Mouse (Mus musculus) bone marrow macrophage, adult 2 months (primary cell): Measurements from ENCODE around the gene Ltbp2. TPM values are rescaled to one million over a fixed set of nuclear protein-coding genes. Genes with fewer than 3 reads are reported as not detected.

ENCODE experiments used
- H3K27ac ChIP-seq: 2 replicates; pipeline ENCODE4 v1.5.1; 2012; ENCODE audit warnings: low read depth, low read length; ENCODE audit not compliant: insufficient read depth
- H3K4me1 ChIP-seq: 2 replicates; pipeline ENCODE4 v1.6.1; 2012; ENCODE audit warnings: low read length; ENCODE audit not compliant: control insufficient read depth, insufficient read depth
- H3K4me3 ChIP-seq: 2 replicates; pipeline ENCODE4 v1.5.1; 2012; ENCODE audit warnings: mild to moderate bottlenecking, low read length, moderate library complexity; ENCODE audit not compliant: insufficient read depth
- CTCF ChIP-seq: IDR thresholded peaks from 2 replicates; pipeline ENCODE4 v1.5.1; 2012; ENCODE audit warnings: low read depth, mild to moderate bottlenecking, low read length, moderate library complexity
- POLR2A ChIP-seq: IDR thresholded peaks from 2 replicates; pipeline ENCODE4 v1.6.1; 2012; ENCODE audit warnings: mild to moderate bottlenecking, low read depth, low read length, borderline replicate concordance
- polyA plus RNA-seq: library from polyadenylated mRNA; stranded (reverse); fragments of >200 nt; gene quantifications from 2 replicates; pipeline ENCODE4 v1.2.4, GENCODE M21; 2012; ENCODE audit not compliant: missing spikeins, insufficient read depth, insufficient read length

The Ltbp2 gene
- polyA plus RNA-seq, result 1.1 TPM in 2 replicates

DNA sequence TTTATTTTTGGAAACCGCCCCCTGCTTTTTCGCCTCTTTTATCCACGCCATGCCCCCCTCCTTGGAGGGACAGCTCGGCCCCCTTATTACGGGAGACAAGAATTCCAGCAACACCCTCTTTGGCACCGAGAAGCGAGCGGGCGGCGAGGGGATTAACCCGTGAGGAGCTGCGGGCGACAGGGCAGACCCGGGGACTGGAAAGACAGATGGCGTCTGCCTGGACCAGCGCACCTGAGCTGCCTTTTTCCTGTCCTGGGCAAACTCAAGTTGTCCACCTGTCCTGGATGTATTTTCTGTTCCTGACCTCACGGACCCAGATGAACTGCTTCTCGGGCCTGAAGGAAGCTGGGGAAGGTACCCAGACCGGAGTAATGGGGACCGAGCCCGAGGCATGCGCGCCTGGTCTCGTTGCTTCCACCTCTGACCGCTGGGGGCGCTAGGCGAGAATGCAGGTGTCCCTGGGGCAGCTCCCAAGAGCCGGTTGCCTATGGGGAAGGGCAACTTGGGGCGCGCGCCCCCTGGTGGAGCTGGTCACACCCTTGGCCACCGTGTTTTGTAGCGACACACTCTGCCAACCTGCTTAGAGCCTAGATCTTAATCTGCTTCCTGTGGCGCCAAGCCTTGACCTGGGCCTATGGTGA, at the start of gene Ltbp2:
Ltbp2 (minus strand) TSS at position 52 of the 641 bp plus-strand sequence.
- Histone ChIP-seq H3K27ac (no peak within 1 kb of the TSS), H3K4me1 (peaks cover 4% of the 10 kb centered on the region), H3K4me3 (peak within 1 kb of the TSS; percentile 55)
- TF ChIP-seq POLR2A (no peak), CTCF (peak; percentile 91)

DNA sequence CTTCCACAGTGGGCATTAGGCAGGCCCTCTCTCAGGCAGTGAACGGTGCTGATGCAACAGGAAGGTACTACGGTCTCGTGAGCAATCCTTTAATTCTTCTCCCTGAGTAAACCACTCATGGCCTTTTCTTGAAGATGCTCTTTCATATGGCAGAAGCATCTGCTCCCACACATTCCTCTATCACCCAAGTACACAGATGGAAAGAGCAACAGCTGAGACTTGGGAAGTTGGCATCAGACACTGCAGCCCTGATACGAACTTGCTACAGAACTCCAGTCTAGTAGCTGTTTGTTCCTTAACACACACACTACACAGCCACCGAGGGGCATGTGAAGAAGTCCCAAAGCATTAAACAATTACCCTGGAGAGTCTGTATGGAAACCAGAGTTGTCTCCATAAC, 48.0 kb upstream of the Ltbp2 start:
- 0 out of 2 replicates have a peak, but pooled peaks cover 2% of the 10 kb centered on the region for H3K4me1 ChIP-seq
- no peak overlapping the region for H3K4me3 ChIP-seq
- TF ChIP-seq CTCF (no peak), POLR2A (no peak)
- H3K27ac ChIP-seq, result no peak overlapping the region

DNA sequence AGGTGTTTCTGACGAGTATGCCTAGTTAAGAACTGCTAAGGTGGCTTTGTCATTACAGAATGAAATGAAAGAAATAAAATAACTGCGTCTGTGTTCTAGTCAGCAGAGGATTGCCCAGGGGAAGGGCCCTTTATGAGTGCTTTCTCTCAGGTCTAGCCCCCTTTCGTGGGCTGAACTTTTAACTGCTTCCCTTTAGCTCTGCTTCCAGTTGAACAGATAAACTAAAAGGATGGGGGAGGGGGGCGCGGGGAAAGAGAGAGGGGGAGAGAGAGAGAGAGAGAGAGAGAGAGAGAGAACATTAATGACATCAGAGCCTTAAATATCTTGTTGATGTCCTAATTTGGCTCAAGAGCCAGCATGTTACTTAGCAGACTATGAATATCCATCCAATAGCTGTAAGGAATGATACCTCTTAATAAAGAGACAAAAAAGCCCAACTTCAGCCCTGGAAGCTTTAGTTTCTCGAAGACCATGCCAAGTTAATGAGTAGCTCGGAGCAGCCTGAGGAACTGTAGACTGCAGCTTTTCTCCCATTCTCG, 45.6 kb upstream of the Ltbp2 start:
- TF ChIP-seq POLR2A (no peak), CTCF (no peak)
- H3K4me1 ChIP-seq, result no peaks in the 10 kb centered on the region
- H3K27ac ChIP-seq, result no peak overlapping the region
- no peak overlapping the region for H3K4me3 ChIP-seq

DNA sequence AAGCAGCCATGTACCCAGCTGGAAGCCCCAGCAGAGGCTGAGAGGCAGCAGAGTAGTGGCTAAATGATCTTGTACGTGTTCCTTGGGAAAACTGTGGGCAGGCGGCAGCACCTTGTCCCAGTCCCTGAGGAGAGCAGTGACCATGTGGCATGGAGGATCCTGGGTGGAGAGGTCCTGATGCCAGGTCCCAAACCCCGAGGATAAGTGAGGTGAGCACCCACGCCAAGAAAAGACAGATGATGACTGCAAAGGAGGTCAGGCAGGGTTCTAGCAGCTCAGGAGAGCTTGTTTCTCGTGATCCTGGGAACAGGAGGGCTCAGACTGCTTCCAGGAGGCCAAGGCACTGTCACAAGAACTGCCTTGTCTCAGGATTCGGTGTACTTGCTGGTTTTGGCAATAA, 42.5 kb upstream of the Ltbp2 start:
- peaks cover 6% of the 10 kb centered on the region; the same call in 1 of the 2 replicates for H3K4me1 ChIP-seq
- TF ChIP-seq CTCF (no peak), POLR2A (no peak)
- H3K4me3 ChIP-seq, result no peak overlapping the region
- no peak overlapping the region for H3K27ac ChIP-seq

DNA sequence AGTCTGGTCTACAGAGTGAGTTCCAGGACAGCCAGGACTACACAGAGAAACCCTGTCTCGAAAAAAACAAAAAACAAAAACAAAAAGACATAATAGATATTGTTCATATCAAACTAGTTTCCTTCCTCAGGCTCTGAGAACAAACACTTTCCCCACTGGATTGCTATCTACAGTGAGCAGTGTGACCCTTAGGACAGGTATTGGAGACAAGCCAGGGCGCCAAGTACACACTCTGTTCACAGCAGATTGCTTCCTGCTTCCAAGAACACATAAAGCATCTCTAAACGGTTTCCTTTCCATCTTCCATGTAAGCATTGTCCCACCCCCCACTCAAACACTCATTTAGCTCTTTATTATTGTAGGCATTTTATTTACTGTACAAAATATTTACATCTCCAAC, 41.5 kb upstream of the Ltbp2 start:
- no peak for TF ChIP-seq POLR2A
- no peak for TF ChIP-seq CTCF
- Histone ChIP-seq H3K27ac (no peak overlapping the region), H3K4me3 (no peak overlapping the region), H3K4me1 (peaks cover 6% of the 10 kb centered on the region; the same call in 1 of the 2 replicates)

DNA sequence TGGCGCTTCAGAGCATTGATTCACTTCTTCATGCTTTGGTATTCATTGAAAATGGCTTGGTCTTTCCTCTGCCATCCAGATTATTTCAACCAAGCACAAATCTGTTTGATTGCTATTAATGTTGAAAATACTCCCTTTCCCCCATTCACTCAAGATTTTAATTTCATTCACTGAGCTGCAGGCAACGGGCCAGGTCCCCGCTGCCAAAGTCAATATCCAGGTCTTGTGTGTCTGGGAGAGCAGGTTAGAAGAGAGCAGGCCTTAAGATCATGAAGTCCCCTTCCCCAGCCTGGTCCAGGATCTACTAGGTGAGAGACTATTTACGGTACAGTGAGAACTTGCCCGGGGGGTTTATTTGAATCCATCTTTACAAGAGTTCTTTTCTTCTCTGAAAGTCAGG, 38.6 kb upstream of the Ltbp2 start:
- H3K4me1 ChIP-seq, result peaks cover 6% of the 10 kb centered on the region; the same call in 1 of the 2 replicates
- TF ChIP-seq CTCF (no peak), POLR2A (no peak)
- H3K4me3 ChIP-seq, result no peak overlapping the region
- H3K27ac ChIP-seq, result no peak overlapping the region

DNA sequence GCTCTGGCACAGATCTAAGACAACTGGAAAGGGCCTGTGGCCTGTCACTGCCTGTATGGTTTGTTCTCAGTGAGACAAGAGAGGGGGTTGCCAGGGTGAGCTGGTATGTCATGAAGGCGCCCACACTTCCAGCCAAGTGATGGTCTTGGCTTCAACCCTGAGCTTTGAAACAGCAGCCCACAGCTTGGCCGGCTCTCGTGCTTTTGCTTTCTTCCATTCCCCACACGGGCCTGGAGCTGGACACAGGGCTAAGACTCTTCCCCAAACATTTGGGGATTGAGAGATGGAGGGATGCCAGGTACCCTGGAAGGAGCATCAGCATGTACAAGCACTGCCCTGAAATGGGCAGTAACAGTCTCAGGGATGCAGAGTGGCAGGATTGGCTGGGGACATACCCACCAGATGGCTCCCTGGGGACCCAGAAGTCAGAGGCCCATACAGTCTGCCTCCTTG, 36.3 kb upstream of the Ltbp2 start:
- Histone ChIP-seq H3K4me1 (peaks cover 6% of the 10 kb centered on the region; the same call in 1 of the 2 replicates), H3K27ac (no peak overlapping the region), H3K4me3 (no peak overlapping the region)
- TF ChIP-seq POLR2A (no peak), CTCF (no peak)

DNA sequence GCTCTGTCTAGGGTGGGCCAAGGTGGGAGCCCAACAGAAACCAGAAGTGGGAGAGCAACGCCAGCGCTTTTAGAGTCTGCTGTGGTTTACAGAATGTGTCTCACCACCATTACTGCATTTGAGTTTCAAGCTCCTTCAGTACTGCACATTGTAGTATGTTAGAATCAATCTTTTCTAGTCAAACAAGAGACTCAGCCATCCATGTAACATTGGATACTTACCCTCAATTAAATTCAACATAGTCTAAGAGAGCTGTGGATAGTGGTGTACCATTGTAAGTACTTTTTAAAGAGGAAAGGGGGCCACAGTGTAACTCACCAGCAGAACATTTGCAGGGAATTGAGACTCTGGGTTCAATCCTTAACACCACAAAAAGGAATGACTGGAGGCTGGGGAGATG, 35.3 kb upstream of the Ltbp2 start:
- H3K4me1 ChIP-seq, result peaks cover 6% of the 10 kb centered on the region; the same call in 1 of the 2 replicates
- no peak overlapping the region for H3K27ac ChIP-seq
- no peak overlapping the region for H3K4me3 ChIP-seq
- TF ChIP-seq POLR2A, result no peak

DNA sequence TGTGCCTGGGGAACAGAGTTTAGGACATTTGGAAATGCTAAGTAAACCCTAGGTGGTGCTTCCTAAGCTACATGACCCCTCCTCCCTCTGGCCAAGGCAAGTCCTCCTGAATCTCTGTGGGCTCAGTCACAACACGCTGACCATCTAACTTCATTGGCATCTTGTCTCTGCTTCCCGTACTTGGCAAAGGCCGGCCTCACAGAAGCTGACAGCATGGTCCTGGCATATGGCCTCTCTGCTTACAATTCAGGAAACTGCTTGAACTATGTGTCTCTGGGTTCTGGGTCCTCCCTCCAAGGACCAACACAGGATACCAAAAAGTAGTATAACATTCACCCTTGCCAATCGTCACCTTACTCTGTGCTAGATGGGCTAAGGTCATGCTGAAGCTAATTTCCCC, 33.7 kb upstream of the Ltbp2 start:
- Histone ChIP-seq H3K27ac (no peak overlapping the region), H3K4me1 (peaks cover 6% of the 10 kb centered on the region; the same call in 1 of the 2 replicates), H3K4me3 (no peak overlapping the region)
- TF ChIP-seq CTCF, result no peak

DNA sequence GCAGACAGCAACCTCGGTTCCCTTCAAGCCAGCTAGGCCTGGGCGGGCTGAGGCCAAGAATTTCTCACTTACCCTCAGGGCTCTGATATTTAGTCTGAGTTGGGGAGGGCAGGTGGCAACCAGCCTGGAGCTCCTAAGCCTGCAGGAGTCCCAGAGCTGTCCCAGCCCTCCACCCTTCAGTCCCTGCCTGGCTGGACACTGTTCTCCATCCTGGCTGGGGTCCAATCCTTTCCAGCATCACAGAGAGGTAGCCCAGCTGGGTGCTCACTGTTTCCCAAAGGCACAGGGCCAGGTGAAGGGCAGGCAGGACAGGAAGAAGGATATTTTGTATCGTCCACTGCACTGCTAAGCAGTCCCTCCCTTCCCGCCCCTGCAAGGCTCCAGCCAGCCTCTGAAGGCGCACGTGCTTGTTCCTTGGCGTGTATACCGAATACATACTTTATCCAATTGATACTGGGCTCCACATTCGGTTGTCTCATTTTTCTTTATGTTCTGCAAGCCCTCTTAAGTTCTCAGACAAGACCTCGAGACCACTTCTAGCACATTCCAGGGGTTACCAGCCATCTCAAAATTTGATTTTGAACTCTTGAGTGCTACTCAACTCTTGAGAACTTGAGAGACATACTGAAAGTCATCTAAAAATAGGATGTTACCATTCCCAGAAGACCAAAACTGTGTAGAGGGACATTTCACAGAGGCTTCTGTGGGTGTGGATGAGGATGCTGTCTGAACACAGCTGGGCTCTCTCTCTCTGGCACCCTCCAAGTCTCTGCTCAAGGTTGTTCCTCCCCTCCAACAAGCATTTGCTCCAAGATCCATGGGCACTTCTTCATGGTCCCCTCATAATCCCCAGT, 31.5 kb upstream of the Ltbp2 start:
- Histone ChIP-seq H3K4me1 (no peaks in the 10 kb centered on the region), H3K4me3 (no peak overlapping the region), H3K27ac (no peak overlapping the region)
- TF ChIP-seq POLR2A (no peak), CTCF (no peak)
